Mouse (Mus musculus): ENCODE measurements at regions not wholly inside any gene's neighbourhood (a gene's known extent, or its start where the extent isn't known, plus 50 kb on each side); places are given as distances from the start of the nearest gene placed in this dataset.

DNA sequence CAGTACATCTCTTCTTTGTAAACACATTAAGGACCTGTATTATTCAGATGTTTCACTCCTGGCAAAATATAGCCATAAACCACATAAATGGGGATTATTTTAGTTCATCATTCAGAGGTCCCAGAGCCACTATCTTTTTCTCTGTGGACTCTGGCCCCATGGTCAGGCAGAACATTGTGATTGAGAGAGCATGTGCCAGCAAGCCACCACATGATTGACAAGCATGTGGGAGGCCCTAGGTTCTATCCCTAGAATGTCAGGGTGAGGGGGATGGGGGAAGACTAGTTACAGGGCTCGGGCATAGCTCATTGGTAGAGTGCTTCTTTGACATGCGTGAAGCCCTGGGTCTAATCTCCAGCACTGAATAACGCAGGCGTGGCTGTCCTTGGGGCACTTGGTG is 57.1 kb upstream of the Foxn2 start:
- TF ChIP-seq CTCF (IDR thresholded peaks at IDR 0.05; ENCODE audit: control insufficient read depth, insufficient read depth, low read length) (no peak), POLR2A (IDR thresholded peaks at IDR 0.05; ENCODE audit: borderline replicate concordance, control insufficient read depth, low read depth, low read length) (no peak)

Data from bone marrow, adult 2 months (tissue).